Mouse (Mus musculus) embryo, embryonic 11.5 days (tissue): ENCODE data around the gene Usp30.

Experiments
- DNase-seq: peaks from one replicate; pipeline ENCODE4 v3.0.0-alpha.2; 2012; ENCODE audit warnings: low read depth, low spot score

The Usp30 gene

GRCm38 (mm10) chr5:114065161-114065560, at the start of gene Usp30:
Usp30 (plus strand) TSS chr5:114065461.
- no peak for DNase-seq

GRCm38 (mm10) chr5:114024390-114024789, 40.9 kb upstream of the Usp30 start:
- no peak for DNase-seq

- DNase-seq, result no peak
Observed at GRCm38 (mm10) chr5:114024885-114025284, 40.4 kb upstream of the Usp30 start.

GRCm38 (mm10) chr5:114027217-114027944, 37.9 kb upstream of the Usp30 start:
- DNase-seq, result no peak

GRCm38 (mm10) chr5:114028111-114028510, 37.1 kb upstream of the Usp30 start:
- DNase-seq, result no peak

- no peak for DNase-seq
Observed at GRCm38 (mm10) chr5:114030652-114031051, 34.6 kb upstream of the Usp30 start.

GRCm38 (mm10) chr5:114032161-114032763, 33.0 kb upstream of the Usp30 start:
- DNase-seq, result no peak

GRCm38 (mm10) chr5:114034393-114034792, 30.9 kb upstream of the Usp30 start:
- DNase-seq, result no peak

- DNase-seq, result no peak
Observed at GRCm38 (mm10) chr5:114035111-114035510, 30.1 kb upstream of the Usp30 start.

- no peak for DNase-seq
Observed at GRCm38 (mm10) chr5:114040508-114040907, 24.8 kb upstream of the Usp30 start.

GRCm38 (mm10) chr5:114040911-114041310, 24.4 kb upstream of the Usp30 start:
- DNase-seq, result no peak

- DNase-seq, result peak; percentile 23
Observed at GRCm38 (mm10) chr5:114041327-114041930, 23.8 kb upstream of the Usp30 start.

- DNase-seq, result no peak
Observed at GRCm38 (mm10) chr5:114043800-114044199, 21.5 kb upstream of the Usp30 start.

- DNase-seq, result no peak
Observed at GRCm38 (mm10) chr5:114045134-114045533, 20.1 kb upstream of the Usp30 start.

- DNase-seq, result no peak
Observed at GRCm38 (mm10) chr5:114046151-114046550, 19.1 kb upstream of the Usp30 start.

GRCm38 (mm10) chr5:114046604-114047003, 18.7 kb upstream of the Usp30 start:
- DNase-seq, result no peak

- no peak for DNase-seq
Observed at GRCm38 (mm10) chr5:114047182-114047581, 18.1 kb upstream of the Usp30 start.

- no peak for DNase-seq
Observed at GRCm38 (mm10) chr5:114048731-114049308, 16.4 kb upstream of the Usp30 start.

GRCm38 (mm10) chr5:114052246-114052761, 13.0 kb upstream of the Usp30 start:
- DNase-seq, result peak; percentile 49

GRCm38 (mm10) chr5:114057129-114057731, 8.0 kb upstream of the Usp30 start:
- DNase-seq, result no peak

- no peak for DNase-seq
Observed at GRCm38 (mm10) chr5:114061675-114062074, 3.6 kb upstream of the Usp30 start.

GRCm38 (mm10) chr5:114063958-114064357, 1.3 kb upstream of the Usp30 start:
- no peak for DNase-seq
